Mouse (Mus musculus) cerebellum, adult 18-20 months (tissue): ENCODE data around the gene Tmem213.

Source experiments
- DNase-seq, 2 experiments: peaks; one replicate each; pipeline ENCODE4 v3.0.0; 2021

Tmem213 gene

DNA sequence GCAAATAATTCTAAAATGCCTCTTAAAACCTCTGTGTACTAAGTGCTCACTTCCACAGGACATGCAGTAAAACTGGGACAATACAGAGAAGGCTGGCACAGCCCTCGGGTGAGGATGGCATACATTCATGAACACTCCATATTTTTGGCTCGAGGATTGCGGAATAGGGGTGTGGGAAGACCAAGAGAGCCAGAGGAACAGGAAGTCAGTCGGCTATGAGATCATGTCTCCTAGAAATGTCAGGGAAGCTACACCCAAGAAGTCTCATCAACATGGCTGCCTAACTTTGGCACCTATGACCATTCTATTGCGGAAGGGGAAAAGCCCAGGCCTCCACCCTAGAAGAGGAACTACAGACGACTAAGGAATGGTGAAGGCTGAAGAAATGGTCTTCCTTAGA, 9.3 kb downstream of the Tmem213 start:
- DNase-seq = no peak

DNA sequence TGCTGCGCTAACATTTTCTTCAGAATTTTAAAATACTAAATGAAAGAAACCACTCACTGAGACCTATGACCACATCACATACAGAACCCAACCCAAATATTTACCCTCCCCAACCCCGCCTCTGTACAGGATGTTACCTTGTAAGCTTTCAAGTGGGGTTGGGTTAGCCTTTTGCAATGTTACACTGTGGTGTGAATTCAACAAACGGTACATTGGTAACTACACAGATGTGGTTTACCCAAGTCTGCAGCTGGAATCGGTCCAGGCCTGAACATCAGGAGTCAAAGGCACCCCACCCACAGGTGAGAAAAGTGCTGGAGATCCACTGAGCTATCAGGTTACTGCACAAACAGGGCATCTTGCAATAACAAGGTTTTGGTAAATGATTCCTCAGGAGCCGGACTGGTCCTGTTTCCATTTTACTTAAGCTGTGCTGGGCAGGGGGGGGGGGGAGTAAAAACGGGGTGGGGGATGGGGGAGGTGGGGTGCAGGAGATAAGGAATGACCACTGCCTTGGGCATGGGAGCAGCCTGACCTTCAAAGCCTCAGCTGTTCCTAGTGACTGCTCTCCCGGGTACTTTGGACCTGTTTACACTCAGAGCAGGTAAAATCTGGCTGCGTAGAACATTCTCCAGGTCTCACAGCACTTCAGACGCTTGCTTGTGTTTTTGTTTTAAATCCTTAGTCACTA, 11.8 kb downstream of the Tmem213 start:
- no peak for DNase-seq

DNA sequence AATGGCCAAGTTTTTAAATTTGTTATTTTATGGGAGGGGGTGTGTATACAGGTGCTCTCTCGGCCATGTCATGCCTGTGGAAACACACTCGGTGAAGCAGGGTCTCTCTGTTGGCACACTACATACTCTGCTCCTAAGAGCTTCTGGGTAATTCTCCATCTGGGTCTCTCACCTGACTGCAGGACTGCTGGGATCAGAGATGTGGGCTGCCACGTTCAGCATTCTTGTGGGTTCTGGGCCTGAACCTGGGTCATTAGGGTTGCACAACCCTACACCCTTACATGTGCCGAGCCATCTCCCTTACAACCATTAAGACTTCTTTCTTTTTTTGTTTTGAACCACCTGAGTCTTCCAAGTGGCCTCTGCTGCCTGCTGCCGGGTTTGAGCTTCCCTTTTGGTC, 12.8 kb downstream of the Tmem213 start:
- DNase-seq = no peak

DNA sequence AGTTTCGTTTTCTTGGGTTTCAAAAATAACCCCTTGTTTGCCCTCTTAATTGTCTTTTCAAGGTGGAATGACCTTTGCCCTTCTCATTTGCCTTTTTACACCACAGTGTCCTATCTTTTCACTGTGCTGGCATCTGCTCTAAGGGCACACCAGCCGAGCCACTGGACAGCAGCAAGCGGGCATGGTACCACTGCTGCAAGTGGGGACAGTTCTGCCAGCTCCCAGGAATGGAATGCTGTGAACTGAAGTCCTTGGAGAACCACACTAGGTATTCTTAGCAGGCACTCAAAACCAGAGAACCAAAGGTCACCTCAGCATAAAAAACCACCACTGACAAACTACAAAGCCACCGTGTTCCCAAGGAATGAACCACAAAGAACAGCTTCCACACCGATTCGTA, 13.7 kb downstream of the Tmem213 start:
- no peak for DNase-seq

DNA sequence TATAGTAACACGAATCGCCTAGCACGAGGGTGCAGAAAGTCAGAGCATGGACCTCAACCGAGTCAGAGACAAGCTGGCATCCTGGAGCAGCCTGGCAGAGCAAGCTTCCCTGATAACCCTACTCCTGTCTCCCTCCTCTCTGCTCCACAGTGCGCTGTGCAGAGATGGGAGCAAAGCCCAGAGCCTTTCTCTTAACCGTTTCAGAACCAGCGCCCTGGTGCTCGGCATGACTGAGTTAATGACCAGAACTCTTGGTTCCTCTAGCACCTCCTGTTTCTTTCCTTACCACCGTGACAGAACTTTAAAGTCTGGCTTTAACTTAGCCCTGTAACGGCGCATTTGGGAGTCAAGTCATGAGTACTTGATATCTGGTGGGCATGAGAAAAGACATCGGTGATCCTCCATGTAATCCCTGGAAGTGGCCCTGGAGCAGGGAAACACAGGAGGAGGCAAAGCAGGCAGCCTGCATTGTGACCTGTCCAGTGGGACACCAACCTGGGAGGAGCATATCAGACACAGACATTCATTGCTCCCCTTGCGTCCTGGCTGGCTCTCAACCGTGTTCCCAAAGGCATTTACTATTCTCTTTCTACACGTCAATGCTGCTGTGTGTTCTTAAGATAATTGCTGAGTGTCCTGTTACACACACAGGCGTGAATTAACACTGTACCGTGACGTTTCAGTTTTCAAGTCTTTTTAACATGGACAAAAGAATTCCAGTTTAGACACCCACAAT, 14.6 kb downstream of the Tmem213 start:
- DNase-seq = no peak

DNA sequence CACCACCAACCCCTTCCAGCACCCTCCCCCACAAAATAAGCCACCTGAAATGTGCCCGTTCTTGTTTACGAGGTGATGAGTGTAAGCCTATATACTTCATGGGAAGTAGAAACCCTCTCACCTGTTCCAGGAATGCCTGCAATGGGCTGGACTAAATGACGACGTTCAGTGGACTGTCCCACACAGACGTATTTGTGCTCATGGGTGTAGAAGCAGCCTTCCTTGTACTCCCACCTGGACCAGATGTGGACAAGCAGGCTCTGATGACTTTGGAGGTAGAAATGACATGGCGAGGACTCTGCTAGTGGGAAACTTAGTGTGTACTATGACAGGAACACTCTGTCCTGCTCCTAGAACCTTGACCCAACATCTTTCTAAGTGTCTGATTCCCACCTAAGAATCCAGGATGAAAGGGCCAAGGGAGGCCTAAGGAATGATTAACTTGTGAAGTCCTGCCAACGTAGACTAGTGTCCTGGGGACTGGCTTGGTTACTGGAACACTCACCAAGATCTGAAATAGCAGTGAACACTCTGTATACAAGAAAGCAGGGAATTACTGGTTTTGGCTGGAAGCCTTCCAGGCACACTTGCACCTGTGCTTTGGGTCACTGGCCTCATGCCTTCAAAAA, 15.3 kb downstream of the Tmem213 start, which contains the start of gene Atp6v0a4:
Gene Atp6v0a4, minus strand, starts transcription at position 380 of the 629 bp plus-strand sequence.
- no peak for DNase-seq

DNA sequence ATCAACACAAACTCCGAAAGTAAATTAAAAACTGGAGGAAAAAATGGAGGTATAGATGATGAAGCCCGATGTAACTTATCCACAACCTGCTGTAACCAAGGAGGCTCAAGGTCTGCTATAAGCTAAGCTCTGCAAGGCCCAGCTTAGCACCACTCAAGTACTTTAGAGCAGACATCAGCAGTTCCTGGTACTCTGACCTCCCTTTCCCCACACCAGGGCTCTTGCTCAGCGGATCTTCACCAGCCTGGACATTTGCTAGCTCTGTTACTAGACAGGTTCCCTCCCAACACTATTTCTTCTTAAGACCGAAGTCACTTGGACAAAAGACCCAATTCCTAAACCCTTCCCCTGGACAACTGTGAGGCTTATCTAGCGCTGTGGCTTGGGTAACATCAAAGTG, 15.8 kb downstream of the Tmem213 start:
- DNase-seq = no peak

DNA sequence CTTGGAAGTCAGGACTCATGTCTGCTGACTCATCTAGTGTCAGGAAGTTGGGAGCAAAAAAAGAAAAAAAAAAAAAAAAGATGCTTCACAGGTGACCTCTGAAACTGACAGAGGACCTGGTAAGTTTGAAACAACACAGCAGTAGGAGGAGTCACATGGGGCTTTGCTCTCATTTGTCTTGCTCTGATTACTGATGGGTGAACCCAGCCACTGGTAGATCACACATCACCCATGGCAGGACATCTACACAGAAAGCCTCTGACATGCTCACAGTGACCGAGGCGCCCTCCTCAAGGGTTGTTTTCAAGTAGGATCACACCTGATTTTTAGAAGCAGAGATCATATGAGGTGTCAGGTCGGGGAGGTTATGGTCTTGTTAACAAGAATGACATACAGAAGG, 16.4 kb downstream of the Tmem213 start:
- DNase-seq = no peak

DNA sequence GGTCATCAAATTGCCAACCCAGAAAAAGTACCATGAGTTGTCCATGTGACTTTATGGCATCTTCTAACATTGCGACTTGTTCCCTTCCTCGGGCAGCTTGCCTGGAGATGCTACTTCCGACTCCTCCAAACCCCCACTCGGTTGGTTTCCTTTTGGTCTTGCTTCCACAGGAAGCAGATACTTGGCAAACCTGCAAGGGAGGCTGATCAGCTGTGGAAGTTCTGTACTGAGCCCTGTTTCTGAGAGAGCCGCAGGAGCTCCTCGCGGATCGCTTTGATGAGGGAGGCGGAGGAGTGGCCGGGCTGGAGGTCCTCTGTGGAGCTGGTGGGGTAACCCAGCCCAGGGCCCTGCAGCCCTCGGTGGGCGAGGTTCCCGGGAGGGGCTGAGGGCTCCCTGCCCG, 19.1 kb downstream of the Tmem213 start:
- no peak for DNase-seq

DNA sequence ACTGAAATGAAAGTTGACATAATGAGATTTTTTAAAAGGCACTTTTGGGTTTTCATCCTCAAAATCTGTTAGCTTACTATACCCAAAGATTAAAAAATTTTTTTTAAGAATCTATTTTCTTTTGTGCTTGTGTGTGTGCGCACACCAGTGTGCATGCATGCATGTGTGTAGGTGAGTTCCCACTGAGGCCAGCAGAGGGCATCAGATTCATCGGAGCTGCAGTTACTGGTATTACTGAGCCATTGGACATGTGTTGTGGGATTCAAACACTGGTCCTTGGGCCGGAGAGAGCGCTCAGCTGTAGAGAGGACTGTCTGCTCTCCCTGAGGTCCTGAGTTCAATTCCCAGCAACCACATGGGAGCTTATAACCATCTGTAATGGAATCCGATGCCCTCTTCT, 20.8 kb downstream of the Tmem213 start:
- no peak for DNase-seq

DNA sequence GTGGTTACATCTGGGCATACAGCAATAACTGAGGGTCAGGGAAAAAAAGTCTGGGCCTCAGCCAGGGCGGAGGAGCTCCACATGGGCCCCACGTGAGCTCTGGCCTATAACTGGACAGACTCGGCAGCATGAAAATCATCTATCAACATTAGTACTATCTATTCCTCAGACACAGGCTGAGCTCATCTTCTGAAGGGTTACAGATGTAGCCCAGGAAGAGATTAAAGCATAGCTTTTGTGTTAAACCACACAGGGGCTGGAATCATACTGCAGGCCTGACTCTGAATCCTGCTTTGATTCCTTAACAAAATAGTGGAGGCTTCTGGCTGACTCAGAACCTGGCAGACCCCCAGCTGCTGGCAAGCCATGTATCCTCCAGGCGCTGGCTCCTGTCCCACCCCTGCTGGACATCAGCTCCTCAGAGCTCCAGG, 22.8 kb downstream of the Tmem213 start:
- DNase-seq = peak; percentile 67 to 69

DNA sequence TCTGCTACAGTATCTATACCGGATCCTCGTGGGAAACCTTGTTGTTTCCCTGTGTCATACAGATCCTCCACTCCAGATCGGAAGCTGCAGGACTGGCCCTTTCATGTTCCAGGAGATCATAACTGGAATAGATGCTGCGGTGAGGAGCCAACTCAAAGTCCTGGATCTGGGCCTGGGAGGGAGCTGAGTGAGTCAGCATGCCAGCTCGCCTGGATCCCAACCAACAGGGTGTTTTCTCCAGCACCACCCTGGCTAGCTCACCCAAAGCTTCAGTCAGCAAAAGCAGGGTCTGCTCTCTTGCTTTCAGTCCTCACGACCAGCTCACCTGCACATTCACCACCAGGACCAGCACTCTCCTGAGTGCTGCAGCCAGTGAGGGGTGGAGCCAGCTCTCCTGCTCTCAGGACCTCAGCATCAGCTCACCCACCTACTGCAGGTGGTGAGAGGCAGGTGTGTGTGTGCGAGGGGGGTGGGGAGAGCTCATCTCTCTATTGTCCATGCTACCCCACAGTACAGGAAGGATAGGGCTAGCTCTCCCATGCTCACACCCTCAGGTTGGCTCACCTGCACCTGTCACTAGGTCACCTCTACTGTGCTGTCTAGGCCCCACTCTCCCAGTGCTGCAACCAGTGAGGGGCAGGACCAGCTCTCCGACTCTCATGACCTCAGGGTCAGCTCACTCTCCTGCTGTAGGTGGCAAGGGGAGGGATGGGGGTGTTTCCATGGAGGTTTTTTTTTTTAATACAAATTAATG, 25.9 kb downstream of the Tmem213 start:
- peak; percentile 75 to 80 for DNase-seq

DNA sequence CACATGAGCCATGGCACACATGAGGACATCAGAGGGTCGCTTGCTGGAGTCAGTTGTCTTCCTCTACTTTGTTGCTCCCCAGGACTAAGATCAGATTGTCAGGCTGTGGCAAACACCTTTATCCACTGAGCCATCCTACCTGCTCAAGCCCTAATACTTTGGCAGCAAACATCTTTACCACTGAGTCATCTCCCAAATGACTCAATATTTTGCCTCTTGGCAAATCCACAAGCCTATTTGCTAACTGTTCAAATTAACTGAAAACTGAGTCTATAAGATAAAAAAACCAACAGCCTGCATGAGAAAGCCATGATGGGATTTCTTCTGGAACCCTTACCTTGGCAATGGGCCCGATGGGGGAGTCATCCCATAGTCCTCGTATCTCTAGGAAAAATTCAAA, 30.0 kb downstream of the Tmem213 start:
- no peak for DNase-seq

DNA sequence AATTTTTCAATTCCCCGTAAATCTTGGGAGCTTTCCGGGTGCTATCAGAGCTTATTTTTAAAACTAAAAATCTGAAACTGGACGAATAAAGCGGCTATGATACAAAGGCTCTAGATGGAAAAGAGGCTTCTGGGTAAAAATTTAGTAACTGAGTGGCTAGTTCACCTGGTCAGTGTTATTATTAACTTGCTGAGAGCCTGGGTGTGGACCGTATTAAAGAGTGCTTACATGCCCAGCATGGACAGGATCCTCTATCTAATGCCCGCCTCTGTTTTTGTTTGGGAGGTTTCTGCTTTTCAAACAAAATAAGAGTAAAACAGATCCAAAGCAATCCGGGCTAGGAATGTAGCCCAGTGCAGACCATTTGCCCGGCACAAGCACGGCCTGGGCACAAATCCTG, 31.3 kb downstream of the Tmem213 start:
- DNase-seq = no peak

DNA sequence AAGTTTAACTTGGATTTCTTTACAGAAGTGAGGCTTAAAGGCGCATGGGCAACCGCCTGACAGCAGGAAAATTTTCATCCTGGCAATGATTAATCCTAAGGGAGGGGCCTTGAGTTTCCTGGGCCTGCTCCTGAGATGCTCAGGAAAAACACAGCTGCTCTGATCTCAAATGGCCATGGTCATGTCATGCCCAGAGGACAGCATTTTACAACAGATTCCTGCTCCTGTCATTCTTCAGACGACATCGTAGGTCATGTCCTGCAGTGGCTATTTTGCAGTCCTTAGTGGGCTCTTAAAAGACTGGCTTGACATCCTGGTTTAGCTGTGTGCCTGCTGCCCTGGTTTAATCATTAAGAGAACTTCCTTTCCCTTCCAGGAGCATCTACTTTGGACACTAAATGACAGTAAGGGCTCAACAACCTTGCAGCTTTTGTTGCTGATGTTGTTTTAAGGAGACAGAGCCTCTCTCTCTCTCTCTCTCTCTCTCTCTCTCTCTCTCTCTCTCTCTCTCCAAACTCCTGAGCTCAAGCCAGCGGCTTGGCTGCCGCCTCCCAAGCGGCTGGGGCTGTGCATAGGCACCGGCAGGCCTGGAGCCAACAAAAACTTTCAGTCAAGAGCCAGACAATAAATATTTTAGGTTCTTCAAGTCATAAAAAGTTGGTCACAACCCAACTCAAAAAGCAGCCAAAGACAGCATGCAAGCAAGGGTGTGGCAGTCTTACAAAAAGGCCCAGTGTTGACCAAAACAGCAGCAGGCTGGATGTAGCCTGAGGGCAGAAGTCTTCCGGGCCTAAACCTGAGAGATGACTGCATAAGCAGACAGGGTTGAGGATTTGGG, 35.3 kb downstream of the Tmem213 start:
- no peak for DNase-seq

DNA sequence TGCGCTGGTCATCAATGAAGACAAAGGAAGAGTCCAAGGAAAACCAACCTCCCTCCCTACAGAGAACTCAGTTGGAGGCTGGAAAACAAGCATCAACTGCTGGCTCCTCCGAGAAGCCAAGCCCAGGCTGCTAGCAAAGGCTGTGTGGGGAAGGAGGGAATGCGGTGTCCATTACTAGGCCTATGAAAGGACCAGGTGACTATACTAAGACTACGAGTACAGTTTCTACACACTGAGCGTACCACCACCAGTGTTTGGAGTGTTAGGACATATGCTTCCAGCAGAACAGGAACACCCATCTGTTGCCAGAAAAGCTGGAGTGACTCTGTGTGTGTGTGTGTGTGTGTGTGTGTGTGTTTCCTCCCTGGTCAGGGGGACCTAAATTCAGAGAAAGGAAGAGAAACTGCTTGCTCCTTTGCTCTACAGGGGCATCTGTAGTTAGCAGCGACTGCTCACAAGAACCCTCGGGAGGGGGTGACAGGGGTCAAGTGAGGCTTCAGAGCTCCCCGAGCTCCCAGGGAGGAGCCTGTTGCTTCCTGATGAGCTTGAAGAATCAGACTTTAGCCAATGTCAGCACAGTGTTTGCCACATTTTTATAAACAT, 36.5 kb downstream of the Tmem213 start:
- DNase-seq = no peak

DNA sequence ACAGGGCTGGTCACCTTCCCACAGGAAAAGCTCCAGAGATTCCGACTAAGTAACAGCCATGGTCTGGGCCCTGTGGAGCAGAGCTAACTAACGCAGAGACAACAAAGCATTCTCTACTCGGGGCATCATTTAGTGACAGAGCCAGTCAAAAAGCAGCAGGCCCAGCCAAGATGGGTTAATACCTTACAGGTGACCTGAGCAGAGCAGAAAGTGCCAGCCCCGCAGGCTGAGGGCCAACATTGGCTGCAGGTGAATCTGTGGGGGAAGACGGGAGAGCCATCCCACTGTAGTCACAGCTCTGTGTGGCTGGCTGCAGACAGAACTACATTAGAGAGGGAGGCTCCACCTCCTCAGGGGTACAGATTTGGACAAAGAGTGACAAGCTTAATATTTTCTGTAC, 38.2 kb downstream of the Tmem213 start:
- DNase-seq = no peak

DNA sequence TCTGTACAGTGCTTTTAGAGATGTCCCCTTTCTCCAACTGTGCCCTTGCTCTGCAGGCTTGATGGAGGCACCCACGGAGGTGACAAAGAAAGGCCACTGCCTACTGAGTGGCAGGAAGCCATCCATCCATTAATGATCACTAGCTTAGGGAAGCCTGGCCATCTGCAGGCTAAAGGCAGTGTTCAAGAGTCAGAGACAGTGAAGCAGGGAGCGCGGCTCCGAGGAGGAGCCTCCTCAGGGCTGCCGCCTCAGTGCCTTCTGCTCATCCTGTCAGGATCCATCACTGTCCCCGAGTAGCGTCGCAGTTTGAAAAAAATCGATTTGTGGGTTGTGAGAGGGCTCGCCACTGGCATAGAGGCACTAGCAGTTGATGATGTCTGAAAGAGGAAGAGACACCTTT, 39.6 kb downstream of the Tmem213 start:
- DNase-seq = no peak

DNA sequence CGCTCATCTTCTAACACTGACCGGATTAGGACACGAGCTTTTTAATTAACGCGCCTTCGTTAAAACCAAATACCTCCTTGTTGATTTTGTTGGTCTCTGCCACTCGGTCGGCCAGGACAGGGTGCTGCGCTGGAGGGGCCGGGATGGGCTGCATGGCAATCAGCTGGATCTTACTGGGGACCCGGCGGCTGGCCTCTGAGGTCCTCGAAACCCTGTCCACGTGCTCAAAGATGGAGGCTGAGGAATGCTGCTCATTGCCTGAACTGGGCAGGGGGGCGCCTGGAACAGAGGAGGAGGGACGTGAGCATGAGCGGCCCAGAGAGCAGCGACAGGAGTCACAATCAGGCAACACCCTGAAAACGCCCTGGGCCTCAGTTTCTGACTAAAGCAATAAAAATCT, 40.4 kb downstream of the Tmem213 start:
- DNase-seq = no peak

DNA sequence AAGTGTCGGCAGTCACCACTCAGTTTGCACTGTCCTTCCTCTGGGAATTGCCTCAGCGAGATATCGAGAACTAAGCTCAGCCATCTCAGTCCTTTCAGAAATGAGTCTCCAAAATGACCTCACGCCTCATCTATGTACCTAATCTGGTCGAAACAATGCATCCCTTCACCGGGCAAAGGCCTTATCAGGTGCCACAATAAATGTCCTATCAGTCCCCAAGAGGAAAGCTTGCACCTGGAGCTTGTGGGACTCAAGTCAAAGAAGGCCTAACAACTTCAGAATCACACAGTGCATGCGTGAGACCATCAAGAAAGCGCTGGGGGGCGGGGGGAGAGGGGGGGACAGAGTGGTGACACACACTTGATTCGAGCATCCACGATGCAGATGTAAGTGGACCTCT, 43.2 kb downstream of the Tmem213 start:
- no peak for DNase-seq

DNA sequence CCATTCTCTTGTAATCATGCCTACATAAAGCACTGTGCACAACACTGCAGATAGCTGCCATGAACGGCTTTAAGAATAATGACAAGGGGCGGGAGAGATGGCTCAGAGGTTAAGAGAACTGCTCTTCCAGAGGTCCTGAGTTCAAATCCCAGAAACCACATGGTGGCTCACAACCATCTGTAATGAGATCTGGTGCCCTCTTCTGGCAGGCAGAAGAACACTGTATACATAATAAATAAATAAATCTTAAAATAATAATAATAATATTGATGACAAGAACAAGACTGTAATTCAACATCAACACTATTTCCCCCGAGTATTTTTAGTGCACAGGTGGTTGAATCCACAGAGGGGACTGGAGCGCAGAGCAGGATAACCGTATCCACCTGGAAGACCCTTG, 47.1 kb downstream of the Tmem213 start:
- no peak for DNase-seq

DNA sequence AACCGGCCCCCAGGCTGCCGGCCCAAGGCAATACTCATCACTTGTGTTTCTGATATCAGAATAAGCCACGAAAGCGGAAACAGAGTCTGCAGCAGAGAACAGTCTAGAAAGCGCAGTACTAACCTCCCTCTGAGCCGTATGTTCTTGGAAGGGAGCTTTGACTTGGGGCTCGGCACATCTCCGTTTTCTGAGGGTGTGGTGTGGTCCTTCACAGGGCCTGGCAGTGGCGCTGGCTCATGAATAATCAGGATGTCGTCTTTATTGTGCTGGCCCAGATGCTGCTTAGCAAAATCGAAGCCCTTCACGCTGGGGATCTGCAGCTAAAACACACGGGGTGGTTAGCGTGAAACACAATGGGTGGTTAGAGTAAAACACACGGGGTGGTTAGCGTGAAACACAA, 48.9 kb downstream of the Tmem213 start:
- DNase-seq = no peak
